Mouse (Mus musculus): ENCODE data around the gene Gm49333.
A peak's percentile ranks its signal among the peaks of the same experiment; 100 is the strongest.
"Not testable (repeated sequence)": the region's sequence is repeated elsewhere in the genome, so short reads cannot be mapped to it uniquely, and the experiment has no call there.

Gm49333 gene

GRCm38 (mm10) chr16:20623211-20623610, 11.8 kb downstream of the Gm49333 start:
- DNase-seq (ENCODE audit: low spot score) = no peak

GRCm38 (mm10) chr16:20628871-20629391, 17.5 kb downstream of the Gm49333 start:
- DNase-seq (ENCODE audit: low spot score) = no peak

GRCm38 (mm10) chr16:20629731-20630634, 18.6 kb downstream of the Gm49333 start, which contains the start of gene Ece2:
Gene Ece2, plus strand, starts transcription at chr16:20629828.
- DNase-seq (ENCODE audit: low spot score) = no peak

GRCm38 (mm10) chr16:20637410-20637809, 26.0 kb downstream of the Gm49333 start:
- DNase-seq (ENCODE audit: low spot score) = no peak

- DNase-seq (ENCODE audit: low spot score) = no peak
Measured at GRCm38 (mm10) chr16:20638367-20638766, 27.0 kb downstream of the Gm49333 start.

GRCm38 (mm10) chr16:20642161-20642560, 30.8 kb downstream of the Gm49333 start:
- DNase-seq (ENCODE audit: low spot score) = peak; percentile 56

GRCm38 (mm10) chr16:20643911-20644310, 32.5 kb downstream of the Gm49333 start:
- DNase-seq (ENCODE audit: low spot score) = no peak

GRCm38 (mm10) chr16:20651076-20651946, 39.9 kb downstream of the Gm49333 start, which contains the start of gene Psmd2:
Gene Psmd2, plus strand, starts transcription at chr16:20651652.
- peak; percentile 96 for DNase-seq (ENCODE audit: low spot score)

GRCm38 (mm10) chr16:20651947-20652310, 40.5 kb downstream of the Gm49333 start:
- no peak for DNase-seq (ENCODE audit: low spot score)

GRCm38 (mm10) chr16:20653315-20653714, 41.9 kb downstream of the Gm49333 start:
- no peak for DNase-seq (ENCODE audit: low spot score)

GRCm38 (mm10) chr16:20657661-20658060, 46.3 kb downstream of the Gm49333 start:
- no peak for DNase-seq (ENCODE audit: low spot score)

GRCm38 (mm10) chr16:20668013-20668412, 56.6 kb downstream of the Gm49333 start, which contains the start of gene Eif4g1:
Gene Eif4g1, plus strand, starts transcription at chr16:20668313.
- DNase-seq (ENCODE audit: low spot score) = not testable (repeated sequence)

- no peak for DNase-seq (ENCODE audit: low spot score)
Measured at GRCm38 (mm10) chr16:20670291-20670690, 58.9 kb downstream of the Gm49333 start.

- DNase-seq (ENCODE audit: low spot score) = no peak
Measured at GRCm38 (mm10) chr16:20671886-20672285, 60.5 kb downstream of the Gm49333 start.

GRCm38 (mm10) chr16:20672500-20672902, 61.1 kb downstream of the Gm49333 start:
- peak; percentile 96 for DNase-seq (ENCODE audit: low spot score)

- DNase-seq (ENCODE audit: low spot score) = peak; percentile 58
Measured at GRCm38 (mm10) chr16:20672965-20673705, 61.7 kb downstream of the Gm49333 start.

GRCm38 (mm10) chr16:20673706-20674303, 62.4 kb downstream of the Gm49333 start:
- DNase-seq (ENCODE audit: low spot score) = no peak

GRCm38 (mm10) chr16:20675213-20675612, 63.8 kb downstream of the Gm49333 start:
- no peak for DNase-seq (ENCODE audit: low spot score)

- no peak for DNase-seq (ENCODE audit: low spot score)
Measured at GRCm38 (mm10) chr16:20676702-20677101, 65.3 kb downstream of the Gm49333 start.

GRCm38 (mm10) chr16:20677380-20677779, 66.0 kb downstream of the Gm49333 start:
- no peak for DNase-seq (ENCODE audit: low spot score)

Data from lung, postnatal 25 days (tissue).